Mouse (Mus musculus) midbrain, embryonic 16.5 days (tissue): ENCODE data around the gene Mogs. TPM values are rescaled to one million over a fixed set of nuclear protein-coding genes. Genes with fewer than 3 reads are reported as not detected.

Experiments
- ATAC-seq: fragments of 200-750 bp; cut with Nextera tagmentation; 2 replicates; pipeline ENCODE4 v1.8.0; 2017; ENCODE audit warnings: moderate TSS enrichment
- H3K27ac ChIP-seq: fragments of 300-500 bp; sonication (generic); 2 replicates; pipeline ENCODE4 v1.5.1; 2014; ENCODE audit warnings: mild to moderate bottlenecking, low read length, mixed read lengths
- H3K27me3 ChIP-seq: fragments of 300-500 bp; sonication (generic); 2 replicates; pipeline ENCODE4 v1.6.1; 2014; ENCODE audit warnings: low read depth, low read length, mixed read lengths; ENCODE audit not compliant: control insufficient read depth, insufficient read depth
- H3K36me3 ChIP-seq: fragments of 300-500 bp; sonication (generic); 2 replicates; pipeline ENCODE4 v1.6.1; 2014; ENCODE audit warnings: mild to moderate bottlenecking, low read length, moderate library complexity, mixed read lengths; ENCODE audit not compliant: control insufficient read depth, insufficient read depth
- H3K4me1 ChIP-seq: fragments of 300-500 bp; sonication (generic); 2 replicates; pipeline ENCODE4 v1.6.1; 2014; ENCODE audit warnings: mild to moderate bottlenecking, low read length, mixed read lengths; ENCODE audit not compliant: control insufficient read depth, insufficient read depth
- H3K4me2 ChIP-seq: fragments of 300-500 bp; sonication (generic); 2 replicates; pipeline ENCODE4 v1.6.1; 2014; ENCODE audit warnings: mild to moderate bottlenecking, low read length, mixed read lengths
- H3K4me3 ChIP-seq: fragments of 300-500 bp; sonication (generic); 2 replicates; pipeline ENCODE4 v1.5.1; 2014; ENCODE audit warnings: low read depth, mild to moderate bottlenecking, low read length, moderate library complexity, mixed read lengths
- H3K9ac ChIP-seq: fragments of 300-500 bp; sonication (generic); 2 replicates; pipeline ENCODE4 v1.6.1; 2014; ENCODE audit warnings: low read depth, low read length, mixed read lengths
- H3K9me3 ChIP-seq: fragments of 300-500 bp; sonication (generic); replicated peaks from 2 replicates; pipeline ENCODE4 v1.6.1; 2014; ENCODE audit warnings: mild to moderate bottlenecking, low read length, mixed read lengths; ENCODE audit not compliant: control insufficient read depth, poor library complexity, severe bottlenecking
- WGBS: fragments of 180-500 bp; shearing (Covaris S2); extraction: QIAGEN DNeasy Blood & Tissue Kit; methylation state at CpG from one replicate; pipeline ENCODE4 v1.1.7; 2014; 5-methylcytosine and 5-hydroxymethylcytosine counted together
- microRNA counts: library from miRNA; unstranded; fragments of <30 nt; microRNA quantifications from one replicate; lab custom pipeline; 2016
- microRNA-seq: library from miRNA; unstranded; fragments of <30 nt; microRNA quantifications from one replicate; pipeline ENCODE4, GENCODE M21; 2017
- polyA plus RNA-seq: library from polyadenylated mRNA; unstranded; fragments of >200 nt; fragmentation: Nextera tagmentation; extraction: Ambion mirVana; gene quantifications from 2 replicates; pipeline ENCODE4 v1.2.1, GENCODE M21; 2015

The Mogs gene
- polyA plus RNA-seq, 1 experiment from 2014 or later: 21.6 TPM

GRCm38 (mm10) chr6:83162701-83163100, 47.4 kb downstream of the Mogs start:
- peak overlapping the region; percentile 45 for H3K4me2 ChIP-seq
- H3K9me3 ChIP-seq: no peaks in the 10 kb centered on the region
- WGBS: under 1% methylated on average over 8 of the region's 8 CpGs
- H3K36me3 ChIP-seq: no peaks in the 10 kb centered on the region
- peak overlapping the region; percentile 26; the same call in 1 of the 2 replicates for H3K4me3 ChIP-seq
- peak overlapping the region; percentile 45; the same call in 1 of the 2 replicates for H3K9ac ChIP-seq
- H3K27me3 ChIP-seq: peaks cover 33% of the 10 kb centered on the region
- ATAC-seq: no peak
- peaks cover 27% of the 10 kb centered on the region for H3K4me1 ChIP-seq
- no peak overlapping the region for H3K27ac ChIP-seq

- WGBS: 2% methylated on average over 6 of the region's 6 CpGs
- Histone ChIP-seq H3K27ac (peak overlapping the region; percentile 94), H3K4me3 (peak overlapping the region; percentile 92), H3K4me2 (peak overlapping the region; percentile 83), H3K9ac (peak overlapping the region; percentile 93), H3K36me3 (no peaks in the 10 kb centered on the region), H3K27me3 (peaks cover 31% of the 10 kb centered on the region), H3K9me3 (no peaks in the 10 kb centered on the region), H3K4me1 (peaks cover 35% of the 10 kb centered on the region)
- ATAC-seq: peak; percentile 52
Measured at GRCm38 (mm10) chr6:83165026-83165606, 49.8 kb downstream of the Mogs start.

- under 1% methylated on average over 58 of the region's 58 CpGs for WGBS
- ATAC-seq: peak; percentile 85
- H3K4me1 ChIP-seq: peaks cover 38% of the 10 kb centered on the region
Measured at GRCm38 (mm10) chr6:83165607-83166242, 50.4 kb downstream of the Mogs start, which contains the start of gene Dctn1. Dctn1 (plus strand) TSS chr6:83165920.

GRCm38 (mm10) chr6:83166243-83166630, 50.9 kb downstream of the Mogs start:
- Histone ChIP-seq H3K4me3 (peak overlapping the region; percentile 92), H3K27me3 (peaks cover 20% of the 10 kb centered on the region), H3K27ac (peak overlapping the region; percentile 94), H3K4me2 (peak overlapping the region; percentile 83), H3K9me3 (no peaks in the 10 kb centered on the region), H3K9ac (peak overlapping the region; percentile 93), H3K36me3 (no peaks in the 10 kb centered on the region), H3K4me1 (peaks cover 43% of the 10 kb centered on the region)
- ATAC-seq: peak; percentile 6; the same call in 1 of the 2 replicates
- WGBS: 0% methylated on average over 12 of the region's 12 CpGs

More at GRCm38 (mm10) chr6:83165607-83166242, 50.4 kb downstream of the Mogs start, which contains the start of gene Dctn1:
- peaks cover 25% of the 10 kb centered on the region for H3K27me3 ChIP-seq
- H3K9ac ChIP-seq: peak within 1 kb of the TSS; percentile 93
- H3K4me3 ChIP-seq: peak within 1 kb of the TSS; percentile 92
- H3K4me2 ChIP-seq: peak within 1 kb of the TSS; percentile 83
- no peaks in the 10 kb centered on the region for H3K36me3 ChIP-seq
- H3K9me3 ChIP-seq: no peaks in the 10 kb centered on the region
- peak within 1 kb of the TSS; percentile 94 for H3K27ac ChIP-seq

MicroRNA genes within 50 kb of the gene (microRNA counts, 519-probe panel; counts per million panel counts)
- microRNA mmu-miR-3470a+mmu-miR-3470b (lab: Ali Mortazavi, UCI): 1,911 counts per million, percentile 42 among the panel's probes with 10 or more counts

Small RNA genes within 50 kb of the gene (microRNA-seq; reads per million reads assigned to microRNA genes)
- gene Mir3470a: not detected

Other genes with a start within 250 kb of the Mogs start
- gene Sema4f, start 175.7 kb upstream of the Mogs start, polyA plus RNA-seq: 18.9 and 20.3 TPM in 2 replicates
- gene M1ap, start 168.6 kb upstream of the Mogs start, polyA plus RNA-seq: not detected in 2 replicates
- gene Dok1, start 82.0 kb upstream of the Mogs start, polyA plus RNA-seq: 1.7 and 1.8 TPM in 2 replicates
- gene Loxl3, start 81.3 kb upstream of the Mogs start, polyA plus RNA-seq: 5.1 and 7.5 TPM in 2 replicates
- gene Aup1, start 61.0 kb upstream of the Mogs start, polyA plus RNA-seq: 176 and 184 TPM in 2 replicates
- 76.1 and 87.8 TPM in 2 replicates for gene Htra2, start 60.2 kb upstream of the Mogs start, polyA plus RNA-seq
- gene Dqx1, start 57.7 kb upstream of the Mogs start, polyA plus RNA-seq: 0.30 and 0.37 TPM in 2 replicates
- gene Tlx2, start 45.2 kb upstream of the Mogs start, polyA plus RNA-seq: not detected in 2 replicates
- gene Pcgf1, start 37.6 kb upstream of the Mogs start, polyA plus RNA-seq: 50.4 and 52.5 TPM in 2 replicates
- not detected in 2 replicates for gene Lbx2, start 29.1 kb upstream of the Mogs start, polyA plus RNA-seq
- gene Ccdc142, start 13.9 kb upstream of the Mogs start, polyA plus RNA-seq: 5.2 and 5.9 TPM in 2 replicates
- gene Gm42688, start 13.9 kb upstream of the Mogs start, polyA plus RNA-seq: 5.3 and 5.9 TPM in 2 replicates
- 113 and 115 TPM in 2 replicates for gene Mrpl53, start 6.5 kb upstream of the Mogs start, polyA plus RNA-seq
- gene Wbp1, start 6.1 kb downstream of the Mogs start, polyA plus RNA-seq: 148 and 163 TPM in 2 replicates
- gene Ino80b, start 9.9 kb downstream of the Mogs start, polyA plus RNA-seq: 13.3 and 14.5 TPM in 2 replicates
- 10.7 TPM in 2 replicates for gene Rtkn, start 20.0 kb downstream of the Mogs start, polyA plus RNA-seq
- 20.1 and 22.9 TPM in 2 replicates for gene Wdr54, start 40.9 kb downstream of the Mogs start, polyA plus RNA-seq
- 11.4 and 16.3 TPM in 2 replicates for gene 1700003E16Rik, start 40.9 kb downstream of the Mogs start, polyA plus RNA-seq
- gene Dctn1, start 50.4 kb downstream of the Mogs start, polyA plus RNA-seq: 161 and 164 TPM in 2 replicates
- 0.40 and 0.49 TPM in 2 replicates for gene Slc4a5, start 104.3 kb downstream of the Mogs start, polyA plus RNA-seq
- gene Mthfd2, start 210.4 kb downstream of the Mogs start, polyA plus RNA-seq: 34.7 and 37.1 TPM in 2 replicates
- 19.2 and 20.8 TPM in 2 replicates for gene Mob1a, start 210.5 kb downstream of the Mogs start, polyA plus RNA-seq
- gene Bola3, start 233.7 kb downstream of the Mogs start, polyA plus RNA-seq: 44.0 and 50.0 TPM in 2 replicates